Mouse (Mus musculus): ENCODE measurements around the gene Pak6. TPM values are rescaled to one million over a fixed set of nuclear protein-coding genes. Genes with fewer than 3 reads are reported as not detected.

Gene Pak6
- polyA plus RNA-seq, 1 experiment: 0.06 TPM

DNA sequence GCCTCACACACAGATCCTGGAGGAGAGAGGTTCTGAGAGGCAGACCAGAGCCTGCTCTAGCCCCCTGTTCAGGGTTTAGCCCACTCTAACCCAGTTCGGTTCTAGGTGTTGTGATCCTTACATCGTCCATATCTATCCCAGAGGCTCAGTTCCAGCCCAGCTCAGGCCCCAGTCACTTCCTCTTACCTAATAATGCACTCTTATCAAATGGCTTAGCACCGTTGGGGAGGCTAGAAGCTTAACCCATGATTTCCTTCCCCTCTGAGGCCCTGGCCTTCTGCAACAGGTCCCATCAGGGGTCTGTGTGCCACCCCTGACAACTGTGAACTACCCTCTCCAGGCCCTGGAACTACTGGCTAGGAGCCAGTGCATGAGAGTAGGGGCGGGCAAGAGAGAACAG lies 66.1 kb downstream of the Pak6 start:
- no peak for TF ChIP-seq POLR2AphosphoS2 (IDR thresholded peaks at IDR 0.05; ENCODE audit: insufficient read length, low read depth)
- no peak for TF ChIP-seq USF1 (IDR thresholded peaks at IDR 0.05; ENCODE audit: low read depth)
- TF ChIP-seq E2F4 (IDR thresholded peaks at IDR 0.05; ENCODE audit: insufficient read depth): no peak
- no peak for TF ChIP-seq CEBPB (IDR thresholded peaks at IDR 0.05; ENCODE audit: insufficient read depth, poor library complexity, severe bottlenecking)
- TF ChIP-seq REST (IDR thresholded peaks at IDR 0.05; ENCODE audit: insufficient read depth, insufficient read length): no peak
- TF ChIP-seq TCF3 (IDR thresholded peaks at IDR 0.05; ENCODE audit: insufficient read length, low read depth): no peak
- no peak for TF ChIP-seq MYOD1 (IDR thresholded peaks at IDR 0.05; ENCODE audit: control insufficient read depth in 1 of 3, insufficient read length in 2 of 3, low read depth in 2 of 3)
- TF ChIP-seq POLR2A (IDR thresholded peaks at IDR 0.05; ENCODE audit: insufficient read length, low read depth): no peak
- TF ChIP-seq SRF (IDR thresholded peaks at IDR 0.05; ENCODE audit: control insufficient read depth, insufficient read length, low read depth): no peak
- no peak for TF ChIP-seq TCF12 (IDR thresholded peaks at IDR 0.05; ENCODE audit: insufficient read depth, poor library complexity, severe bottlenecking)
- no peak for TF ChIP-seq MAX (IDR thresholded peaks at IDR 0.05; ENCODE audit: low read depth)
- TF ChIP-seq MYOG (IDR thresholded peaks at IDR 0.05; ENCODE audit: control insufficient read depth in 1 of 3, insufficient read depth in 1 of 3, insufficient read length in 2 of 3, low read depth in 2 of 3): no peak
- H3K79me2 ChIP-seq (ENCODE audit: control insufficient read depth, insufficient read depth): no peaks in the 10 kb centered on the region
- H3K4me2 ChIP-seq (ENCODE audit: low read depth): no peak overlapping the region
- H3K4me3 ChIP-seq: no peak overlapping the region
- H3K36me3 ChIP-seq (ENCODE audit: control insufficient read depth, insufficient read depth): no peaks in the 10 kb centered on the region
- peaks cover 45% of the 10 kb centered on the region for H3K27me3 ChIP-seq (ENCODE audit: control insufficient read depth, insufficient read depth, insufficient read length)
- H3ac ChIP-seq (ENCODE audit: control insufficient read depth, insufficient read length): no peak overlapping the region

DNA sequence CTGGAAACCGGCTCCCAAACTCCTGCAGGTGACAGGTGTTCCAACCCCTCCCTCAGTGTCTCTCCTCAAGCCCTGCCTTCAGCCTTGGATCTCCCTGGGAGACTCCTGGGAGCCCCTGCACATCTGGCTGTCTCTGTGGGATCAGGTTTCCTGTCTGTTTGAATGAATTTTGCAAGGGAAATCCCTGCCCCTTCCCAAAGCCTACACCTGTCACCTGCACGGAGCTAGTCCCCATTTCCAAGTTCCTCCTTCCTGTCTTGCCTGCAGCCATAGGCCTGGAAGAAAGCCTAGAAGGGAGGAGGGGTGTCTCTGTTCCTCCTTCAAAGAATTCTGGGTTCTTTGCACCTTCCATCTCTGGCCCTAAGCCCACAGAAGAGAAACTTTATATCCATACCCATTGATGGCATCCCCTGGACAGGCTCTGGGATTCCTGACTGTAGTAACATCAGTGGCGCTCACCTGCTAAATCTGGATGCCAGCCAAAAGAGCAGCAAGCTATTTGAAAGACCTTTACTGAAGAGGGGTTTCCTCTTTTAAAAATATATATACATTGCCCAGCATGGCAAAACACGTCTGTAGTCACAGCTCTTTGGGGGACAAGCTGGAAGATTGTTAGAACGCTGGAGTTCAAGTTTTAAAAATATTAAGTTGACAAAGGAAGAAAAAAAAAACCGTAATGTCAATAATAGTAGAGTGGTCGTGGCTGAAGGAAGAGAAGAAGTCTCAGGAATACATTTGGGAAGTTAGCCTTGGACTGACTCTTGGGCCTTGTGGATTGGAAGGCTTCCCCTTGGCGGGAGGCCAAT lies 66.9 kb downstream of the Pak6 start:
- H3K79me2 ChIP-seq (ENCODE audit: control insufficient read depth, insufficient read depth): no peaks in the 10 kb centered on the region
- H3K4me3 ChIP-seq: no peak overlapping the region
- H3K4me2 ChIP-seq (ENCODE audit: low read depth): no peak overlapping the region
- no peaks in the 10 kb centered on the region for H3K36me3 ChIP-seq (ENCODE audit: control insufficient read depth, insufficient read depth)
- peaks cover 37% of the 10 kb centered on the region for H3K27me3 ChIP-seq (ENCODE audit: control insufficient read depth, insufficient read depth, insufficient read length)
- no peak for TF ChIP-seq MAX (IDR thresholded peaks at IDR 0.05; ENCODE audit: low read depth)
- no peak overlapping the region for H3ac ChIP-seq (ENCODE audit: control insufficient read depth, insufficient read length)

DNA sequence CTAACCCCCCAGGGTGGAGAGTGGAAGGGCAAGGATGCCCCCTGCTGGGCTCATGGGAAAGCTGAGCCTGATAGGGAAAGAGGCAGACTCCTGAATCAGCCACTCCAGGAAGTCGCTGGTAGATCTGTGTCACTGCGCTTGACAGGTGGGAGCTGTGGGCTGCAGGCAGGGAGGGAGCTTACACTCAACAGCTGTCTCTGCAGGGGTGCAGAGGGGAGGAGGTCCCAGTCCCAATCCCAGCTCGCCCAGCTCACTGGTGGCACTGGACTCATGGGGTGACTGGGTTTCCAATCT lies 67.5 kb downstream of the Pak6 start:
- Histone ChIP-seq H3K79me2 (ENCODE audit: control insufficient read depth, insufficient read depth) (no peaks in the 10 kb centered on the region), H3K4me2 (ENCODE audit: low read depth) (no peak overlapping the region), H3K36me3 (ENCODE audit: control insufficient read depth, insufficient read depth) (no peaks in the 10 kb centered on the region), H3K27me3 (ENCODE audit: control insufficient read depth, insufficient read depth, insufficient read length) (peaks cover 32% of the 10 kb centered on the region), H3ac (ENCODE audit: control insufficient read depth, insufficient read length) (no peak overlapping the region), H3K4me3 (no peak overlapping the region)
- TF ChIP-seq MYOD1 (IDR thresholded peaks at IDR 0.05; ENCODE audit: control insufficient read depth in 1 of 3, insufficient read length in 2 of 3, low read depth in 2 of 3) (peak in 2 of 3 experiments; percentile 60 to 66), MYOG (IDR thresholded peaks at IDR 0.05; ENCODE audit: control insufficient read depth in 1 of 3, insufficient read depth in 1 of 3, insufficient read length in 2 of 3, low read depth in 2 of 3) (peak in 2 of 3 experiments; percentile 15 to 73), CEBPB (IDR thresholded peaks at IDR 0.05; ENCODE audit: insufficient read depth, poor library complexity, severe bottlenecking) (no peak), POLR2AphosphoS2 (IDR thresholded peaks at IDR 0.05; ENCODE audit: insufficient read length, low read depth) (no peak)

DNA sequence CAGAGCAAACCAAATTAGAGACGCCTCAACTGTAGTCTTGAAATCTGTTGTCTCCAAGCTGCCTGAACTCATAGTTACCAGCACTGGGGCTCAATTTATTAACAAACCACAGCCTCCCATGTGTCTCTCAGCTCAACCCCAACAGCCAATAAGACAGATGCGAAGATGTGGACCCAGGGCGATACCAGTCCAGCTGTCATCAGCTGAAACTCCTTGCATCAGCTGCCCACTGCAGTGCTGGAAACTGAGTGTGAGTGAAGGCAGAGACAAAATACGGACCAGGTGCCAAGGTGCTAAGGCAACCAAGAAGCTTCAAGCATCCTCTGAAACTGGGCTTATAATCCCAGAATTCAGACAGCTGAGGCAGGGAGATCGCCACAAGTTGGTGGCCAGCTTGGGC lies 68.9 kb downstream of the Pak6 start:
- Histone ChIP-seq H3K27me3 (ENCODE audit: control insufficient read depth, insufficient read depth, insufficient read length) (peaks cover 24% of the 10 kb centered on the region), H3ac (ENCODE audit: control insufficient read depth, insufficient read length) (no peak overlapping the region), H3K79me2 (ENCODE audit: control insufficient read depth, insufficient read depth) (no peaks in the 10 kb centered on the region), H3K4me3 (no peak overlapping the region), H3K36me3 (ENCODE audit: control insufficient read depth, insufficient read depth) (no peaks in the 10 kb centered on the region), H3K4me2 (ENCODE audit: low read depth) (no peak overlapping the region)
- TF ChIP-seq SRF (IDR thresholded peaks at IDR 0.05; ENCODE audit: control insufficient read depth, insufficient read length, low read depth): no peak
- no peak for TF ChIP-seq USF1 (IDR thresholded peaks at IDR 0.05; ENCODE audit: low read depth)
- TF ChIP-seq TCF12 (IDR thresholded peaks at IDR 0.05; ENCODE audit: insufficient read depth, poor library complexity, severe bottlenecking): no peak

DNA sequence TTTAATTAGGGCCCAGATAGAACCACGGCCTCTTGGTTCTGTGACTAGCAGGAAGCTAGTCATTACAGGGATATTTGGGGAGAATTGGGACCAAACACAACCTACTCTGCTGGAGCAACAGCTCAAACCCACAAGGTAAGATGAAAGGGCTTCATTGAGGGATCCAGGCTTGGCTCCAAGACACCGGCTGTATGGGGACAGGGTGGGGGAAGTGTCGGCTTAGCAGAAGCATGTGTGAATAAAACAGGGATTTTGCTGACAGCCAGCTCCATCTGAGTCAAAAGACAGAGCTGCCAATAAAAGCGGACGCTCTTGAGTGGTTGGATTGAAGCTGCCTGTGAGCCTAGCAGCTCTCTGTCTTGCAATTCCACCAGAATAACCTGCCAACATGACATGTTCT lies 70.2 kb downstream of the Pak6 start:
- Histone ChIP-seq H3ac (ENCODE audit: control insufficient read depth, insufficient read length) (no peak overlapping the region), H3K36me3 (ENCODE audit: control insufficient read depth, insufficient read depth) (no peaks in the 10 kb centered on the region), H3K4me2 (ENCODE audit: low read depth) (no peak overlapping the region), H3K4me3 (no peak overlapping the region), H3K27me3 (ENCODE audit: control insufficient read depth, insufficient read depth, insufficient read length) (peaks cover 17% of the 10 kb centered on the region), H3K79me2 (ENCODE audit: control insufficient read depth, insufficient read depth) (no peaks in the 10 kb centered on the region)
- no peak for TF ChIP-seq USF1 (IDR thresholded peaks at IDR 0.05; ENCODE audit: low read depth)
- TF ChIP-seq E2F4 (IDR thresholded peaks at IDR 0.05; ENCODE audit: insufficient read depth): no peak
- TF ChIP-seq REST (IDR thresholded peaks at IDR 0.05; ENCODE audit: insufficient read depth, insufficient read length): no peak
- TF ChIP-seq MYOG (IDR thresholded peaks at IDR 0.05; ENCODE audit: control insufficient read depth in 1 of 3, insufficient read depth in 1 of 3, insufficient read length in 2 of 3, low read depth in 2 of 3): no peak
- no peak for TF ChIP-seq SRF (IDR thresholded peaks at IDR 0.05; ENCODE audit: control insufficient read depth, insufficient read length, low read depth)
- TF ChIP-seq POLR2AphosphoS2 (IDR thresholded peaks at IDR 0.05; ENCODE audit: insufficient read length, low read depth): no peak
- no peak for TF ChIP-seq MYOD1 (IDR thresholded peaks at IDR 0.05; ENCODE audit: control insufficient read depth in 1 of 3, insufficient read length in 2 of 3, low read depth in 2 of 3)
- TF ChIP-seq TCF3 (IDR thresholded peaks at IDR 0.05; ENCODE audit: insufficient read length, low read depth): no peak
- no peak for TF ChIP-seq CEBPB (IDR thresholded peaks at IDR 0.05; ENCODE audit: insufficient read depth, poor library complexity, severe bottlenecking)
